Mouse (Mus musculus) ES-E14 (cell line): Measurements from ENCODE around the gene Insrr.

Source experiments
- CHD2 ChIP-seq: IDR thresholded peaks from 2 replicates; pipeline ENCODE4 v1.6.1; 2014; ENCODE audit warnings: mild to moderate bottlenecking, low read depth, low read length, inconsistent platforms
- HCFC1 ChIP-seq: IDR thresholded peaks from 2 replicates; pipeline ENCODE4 v1.6.1; 2012; ENCODE audit warnings: low read length, inconsistent platforms, borderline replicate concordance; ENCODE audit not compliant: insufficient read depth
- MAFK ChIP-seq: IDR thresholded peaks from 2 replicates; pipeline ENCODE4 v1.6.1; 2014; ENCODE audit warnings: mild to moderate bottlenecking, low read depth, low read length, inconsistent platforms; ENCODE audit not compliant: insufficient read depth
- ZC3H11A ChIP-seq: IDR thresholded peaks from 2 replicates; pipeline ENCODE4 v1.6.1; 2012; ENCODE audit warnings: low read depth, mild to moderate bottlenecking, inconsistent platforms, low read length, borderline replicate concordance
- ZNF384 ChIP-seq: IDR thresholded peaks from 2 replicates; pipeline ENCODE4 v1.6.1; 2012; ENCODE audit warnings: low read depth, low read length, inconsistent platforms

DNA sequence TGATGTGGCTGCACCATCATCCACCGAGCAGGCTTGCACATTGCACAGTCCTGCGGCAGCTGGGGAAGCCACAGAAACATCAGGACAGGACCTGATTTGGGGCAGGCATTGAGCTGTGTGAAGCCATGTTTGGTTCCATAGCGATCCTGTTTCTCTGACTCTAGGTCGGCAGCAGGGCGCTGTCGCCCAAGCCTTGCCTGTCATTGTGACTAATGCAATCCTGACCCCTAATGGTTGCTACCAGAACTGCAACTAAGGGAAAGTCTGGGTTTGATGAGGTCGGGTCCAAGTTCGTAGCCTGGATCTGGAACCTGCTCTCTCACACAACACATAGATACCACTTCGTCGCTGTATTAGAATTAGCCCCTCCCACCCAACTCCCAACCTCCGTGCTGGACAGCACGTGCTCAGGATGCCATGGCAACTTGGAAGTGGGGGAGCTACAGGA is 19.9 kb downstream of the Insrr start:
- TF ChIP-seq HCFC1 (no peak), ZNF384 (no peak), CHD2 (no peak), MAFK (no peak), ZC3H11A (no peak; the same call in 1 of the 2 replicates)
